Mouse (Mus musculus) embryonic facial prominence, embryonic 11.5 days (tissue): ENCODE results near the gene Pmf1. TPM values are rescaled to one million over a fixed set of nuclear protein-coding genes. Genes with fewer than 3 reads are reported as not detected.

ENCODE experiments used
- ATAC-seq: fragments of 200-750 bp; cut with Nextera tagmentation; replicated peaks from 2 replicates; pipeline ENCODE4 v1.8.0; 2017; ENCODE audit warnings: low read depth; ENCODE audit not compliant: insufficient number of reproducible peaks, low FRiP score, low TSS enrichment
- DNase-seq: peaks from one replicate; pipeline ENCODE4 v3.0.0-alpha.2; 2015; ENCODE audit warnings: low spot score
- H3K27ac ChIP-seq: fragments of 300-500 bp; sonication (generic); replicated peaks from 2 replicates; pipeline ENCODE4 v1.5.1; 2014; ENCODE audit warnings: mild to moderate bottlenecking, low read depth, low read length, control low read depth
- H3K27me3 ChIP-seq: fragments of 300-500 bp; sonication (generic); 2 replicates; pipeline ENCODE4 v1.6.1; 2014; ENCODE audit warnings: mild to moderate bottlenecking, low read length, moderate library complexity, mixed read lengths; ENCODE audit not compliant: control insufficient read depth, insufficient read depth
- H3K36me3 ChIP-seq: fragments of 300-500 bp; sonication (generic); replicated peaks from 2 replicates; pipeline ENCODE4 v1.6.1; 2014; ENCODE audit warnings: low read depth, mild to moderate bottlenecking, low read length, moderate library complexity, mixed read lengths; ENCODE audit not compliant: control insufficient read depth, insufficient read depth
- H3K4me1 ChIP-seq: fragments of 300-500 bp; sonication (generic); 2 replicates; pipeline ENCODE4 v1.6.1; 2014; ENCODE audit warnings: low read length, mixed read lengths; ENCODE audit not compliant: control insufficient read depth, insufficient read depth
- H3K4me2 ChIP-seq: fragments of 300-500 bp; sonication (generic); 2 replicates; pipeline ENCODE4 v1.6.1; 2014; ENCODE audit warnings: low read depth, mild to moderate bottlenecking, control low read depth, low read length, moderate library complexity
- H3K4me3 ChIP-seq: fragments of 300-500 bp; sonication (generic); 2 replicates; pipeline ENCODE4 v1.5.1; 2014; ENCODE audit warnings: low read depth, low read length, control low read depth
- H3K9ac ChIP-seq: fragments of 300-500 bp; sonication (generic); replicated peaks from 2 replicates; pipeline ENCODE4 v1.6.1; 2014; ENCODE audit warnings: mild to moderate bottlenecking, control low read depth, low read length
- H3K9me3 ChIP-seq: fragments of 300-500 bp; sonication (generic); replicated peaks from 2 replicates; pipeline ENCODE4 v1.6.1; 2016; ENCODE audit warnings: mild to moderate bottlenecking, low read length, inconsistent platforms, mixed read lengths; ENCODE audit not compliant: control insufficient read depth
- WGBS: fragments of 180-500 bp; shearing (Covaris S2); extraction: QIAGEN DNeasy Blood & Tissue Kit; methylation state at CpG from one replicate; pipeline ENCODE4 v1.1.7; 2014; 5-methylcytosine and 5-hydroxymethylcytosine counted together
- polyA plus RNA-seq: library from polyadenylated mRNA; unstranded; fragments of >200 nt; fragmentation: Nextera tagmentation; extraction: Ambion mirVana; gene quantifications from 2 replicates; pipeline ENCODE4 v1.2.1, GENCODE M21; 2014

The Pmf1 gene
- polyA plus RNA-seq: 157 and 161 TPM in 2 replicates

- Histone ChIP-seq H3K4me2 (peak within 1 kb of the TSS; percentile 71), H3K4me3 (peak within 1 kb of the TSS; percentile 72)
- WGBS: 0% methylated on average over 54 of the region's 54 CpGs
Observed at GRCm38 (mm10) chr3:88409741-88410644, at the start of gene Pmf1. Pmf1 (minus strand) TSS chr3:88410331.

GRCm38 (mm10) chr3:88458778-88459219 lies 48.7 kb upstream of the Pmf1 start:
- ATAC-seq: peak; percentile 67; the same call in 1 of the 2 replicates
- DNase-seq: peak; percentile 59
- H3K36me3 ChIP-seq: no peaks in the 10 kb centered on the region
- H3K27ac ChIP-seq: no peak overlapping the region
- peak overlapping the region; percentile 56 for H3K4me2 ChIP-seq
- peaks cover 5% of the 10 kb centered on the region for H3K4me1 ChIP-seq
- peak overlapping the region; percentile 59 for H3K9ac ChIP-seq
- no peaks in the 10 kb centered on the region for H3K27me3 ChIP-seq
- H3K9me3 ChIP-seq: no peaks in the 10 kb centered on the region
- H3K4me3 ChIP-seq: peak overlapping the region; percentile 30
- WGBS: under 1% methylated on average over 14 of the region's 14 CpGs

More at GRCm38 (mm10) chr3:88409741-88410644, at the start of gene Pmf1:
- no peaks in the 10 kb centered on the region for H3K4me1 ChIP-seq
- H3K27ac ChIP-seq: peak within 1 kb of the TSS; percentile 93
- no peaks in the 10 kb centered on the region for H3K36me3 ChIP-seq
- peak; percentile 89 for ATAC-seq
- H3K9me3 ChIP-seq: no peaks in the 10 kb centered on the region
- DNase-seq: peak; percentile 91
- H3K27me3 ChIP-seq: no peaks in the 10 kb centered on the region
- H3K9ac ChIP-seq: peak within 1 kb of the TSS; percentile 89

GRCm38 (mm10) chr3:88456746-88457532 lies 46.8 kb upstream of the Pmf1 start:
- Histone ChIP-seq H3K9ac (no peak overlapping the region), H3K36me3 (no peaks in the 10 kb centered on the region), H3K9me3 (no peaks in the 10 kb centered on the region), H3K27me3 (no peaks in the 10 kb centered on the region; the same call in 1 of the 2 replicates), H3K4me3 (no peak overlapping the region), H3K4me2 (no peak overlapping the region), H3K4me1 (peaks cover 5% of the 10 kb centered on the region), H3K27ac (no peak overlapping the region)
- DNase-seq: no peak
- 72% methylated on average over 7 of the region's 7 CpGs for WGBS
- no peak for ATAC-seq

GRCm38 (mm10) chr3:88456313-88456712 lies 46.2 kb upstream of the Pmf1 start:
- 93% methylated on average over 8 of the region's 8 CpGs for WGBS
- Histone ChIP-seq H3K27me3 (no peaks in the 10 kb centered on the region; the same call in 1 of the 2 replicates), H3K4me1 (peaks cover 5% of the 10 kb centered on the region), H3K4me2 (no peak overlapping the region), H3K9ac (no peak overlapping the region), H3K9me3 (no peaks in the 10 kb centered on the region), H3K27ac (no peak overlapping the region), H3K36me3 (no peaks in the 10 kb centered on the region), H3K4me3 (no peak overlapping the region)
- ATAC-seq: no peak
- DNase-seq: no peak

GRCm38 (mm10) chr3:88455588-88456264 lies 45.6 kb upstream of the Pmf1 start:
- H3K4me2 ChIP-seq: no peak overlapping the region
- H3K36me3 ChIP-seq: no peaks in the 10 kb centered on the region
- no peak overlapping the region for H3K9ac ChIP-seq
- no peak overlapping the region for H3K27ac ChIP-seq
- H3K27me3 ChIP-seq: no peaks in the 10 kb centered on the region; the same call in 1 of the 2 replicates
- no peak overlapping the region for H3K4me3 ChIP-seq
- DNase-seq (no peak), ATAC-seq (no peak)
- peaks cover 5% of the 10 kb centered on the region for H3K4me1 ChIP-seq
- 78% methylated on average over 18 of the region's 18 CpGs for WGBS
- H3K9me3 ChIP-seq: no peaks in the 10 kb centered on the region

GRCm38 (mm10) chr3:88454762-88455587 lies 44.8 kb upstream of the Pmf1 start:
- no peak overlapping the region for H3K9ac ChIP-seq
- peaks cover 5% of the 10 kb centered on the region for H3K4me1 ChIP-seq
- no peaks in the 10 kb centered on the region for H3K9me3 ChIP-seq
- 57% methylated on average over 9 of the region's 9 CpGs for WGBS
- H3K27ac ChIP-seq: no peak overlapping the region
- no peak overlapping the region for H3K4me2 ChIP-seq
- no peaks in the 10 kb centered on the region for H3K36me3 ChIP-seq
- no peaks in the 10 kb centered on the region; the same call in 1 of the 2 replicates for H3K27me3 ChIP-seq
- ATAC-seq (no peak), DNase-seq (no peak)
- H3K4me3 ChIP-seq: no peak overlapping the region

- no peaks in the 10 kb centered on the region; the same call in 1 of the 2 replicates for H3K27me3 ChIP-seq
- peaks cover 5% of the 10 kb centered on the region for H3K4me1 ChIP-seq
- H3K36me3 ChIP-seq: no peaks in the 10 kb centered on the region
- no peak overlapping the region for H3K4me2 ChIP-seq
- no peak overlapping the region for H3K9ac ChIP-seq
- no peak overlapping the region for H3K27ac ChIP-seq
- H3K9me3 ChIP-seq: no peaks in the 10 kb centered on the region
- DNase-seq (no peak), ATAC-seq (no peak)
- no peak overlapping the region for H3K4me3 ChIP-seq
- 73% methylated on average over 8 of the region's 8 CpGs for WGBS
Observed at GRCm38 (mm10) chr3:88453986-88454385, 43.9 kb upstream of the Pmf1 start.
